Mouse (Mus musculus): ENCODE measurements at regions not wholly inside any gene's neighbourhood (a gene's known extent, or its start where the extent isn't known, plus 50 kb on each side); places are given as distances from the start of the nearest gene placed in this dataset.

GRCm38 (mm10) chr13:6178362-6179070, 317.2 kb downstream of the Klf6 start:
- no peak for DNase-seq (ENCODE audit: low spot score in 2 of 2)

DNA sequence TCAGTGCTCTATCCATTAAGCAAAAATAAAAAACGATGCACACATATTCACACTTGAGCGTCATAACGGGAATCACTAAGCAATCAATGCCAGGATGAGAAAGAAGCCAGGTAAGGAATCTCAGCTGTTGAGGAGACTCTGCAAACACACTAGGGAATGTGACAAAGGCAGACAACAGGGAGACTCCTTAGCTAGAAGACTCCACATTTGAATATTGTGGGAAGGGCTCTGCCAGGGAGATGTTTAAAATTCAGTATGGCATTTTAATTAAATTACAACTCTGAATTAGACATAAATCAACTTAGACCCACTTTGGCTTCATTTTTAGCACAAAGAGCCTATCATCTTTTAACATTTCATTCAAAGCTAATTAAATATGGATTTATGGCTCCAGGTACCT, 327.9 kb downstream of the Klf6 start:
- no peak for DNase-seq (ENCODE audit: low spot score in 2 of 2)

DNA sequence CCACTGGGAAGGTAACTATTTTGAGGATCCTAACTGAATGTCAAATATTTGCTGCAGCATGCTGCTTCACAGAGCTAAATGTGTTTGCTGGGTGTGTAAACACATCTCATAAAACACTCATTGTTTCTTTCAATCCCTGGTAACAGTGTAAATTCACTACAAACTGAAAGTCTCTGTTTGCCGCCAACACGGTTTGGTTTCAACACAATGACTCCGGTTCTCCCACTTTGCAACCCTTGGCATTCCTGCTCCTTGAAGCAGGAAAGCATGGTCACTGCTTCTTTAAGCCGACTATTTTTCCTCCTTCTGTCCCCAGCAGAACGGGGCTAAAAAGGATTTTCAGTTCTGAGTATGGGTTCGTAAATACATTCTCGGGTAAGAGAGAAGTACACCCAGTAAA, 328.3 kb downstream of the Klf6 start:
- no peak for DNase-seq (ENCODE audit: low spot score in 2 of 2)

- no peak for DNase-seq (ENCODE audit: low spot score in 2 of 2)
Measured at GRCm38 (mm10) chr13:6191186-6191914, 330.1 kb downstream of the Klf6 start.

GRCm38 (mm10) chr13:6191915-6192295, 330.6 kb downstream of the Klf6 start:
- no peak for DNase-seq (ENCODE audit: low spot score in 2 of 2)

GRCm38 (mm10) chr13:6196690-6197089, 335.4 kb downstream of the Klf6 start:
- no peak for DNase-seq (ENCODE audit: low spot score in 2 of 2)

DNA sequence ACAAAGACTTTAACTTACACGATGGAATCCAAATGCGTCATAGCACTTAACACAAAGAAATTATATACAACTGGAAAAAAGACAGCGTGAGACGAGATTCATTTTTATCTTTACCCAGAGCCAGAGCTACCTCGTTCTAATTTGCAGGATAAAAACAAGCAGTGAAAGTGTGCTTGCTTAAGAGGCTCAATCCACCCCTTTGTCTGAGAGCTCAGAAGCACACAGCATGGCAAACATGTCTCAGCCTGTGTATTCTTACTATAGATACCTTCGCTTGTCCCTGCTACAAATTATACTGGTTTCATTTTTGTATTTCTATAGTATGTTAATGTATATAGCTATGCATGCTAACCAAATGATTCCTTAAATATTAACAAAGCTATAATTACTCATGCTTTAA, 337.8 kb downstream of the Klf6 start:
- no peak for DNase-seq (ENCODE audit: low spot score in 2 of 2)

DNA sequence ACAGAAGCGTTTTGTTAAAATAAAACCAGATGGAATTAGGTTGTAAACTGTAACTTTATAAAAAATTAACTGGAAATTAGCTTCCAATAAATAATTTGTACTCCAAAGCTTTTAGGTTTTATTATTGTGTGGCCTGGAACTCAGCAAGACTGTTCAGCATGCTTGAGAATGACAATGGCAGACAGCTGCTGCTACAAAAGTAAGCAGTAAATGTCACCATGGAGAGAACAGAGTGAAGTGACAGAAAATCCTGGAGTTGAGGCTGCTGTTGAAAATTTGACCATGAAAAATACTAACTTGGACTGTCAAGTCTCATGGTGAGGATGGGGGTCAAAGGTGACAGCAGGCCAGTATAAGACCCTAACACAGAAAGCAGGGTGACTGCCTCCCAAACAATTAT, 340.2 kb downstream of the Klf6 start:
- no peak for DNase-seq (ENCODE audit: low spot score in 2 of 2)

- no peak for DNase-seq (ENCODE audit: low spot score in 2 of 2)
Measured at GRCm38 (mm10) chr13:6204801-6205200, 343.1 kb upstream of the Pitrm1 start.

DNA sequence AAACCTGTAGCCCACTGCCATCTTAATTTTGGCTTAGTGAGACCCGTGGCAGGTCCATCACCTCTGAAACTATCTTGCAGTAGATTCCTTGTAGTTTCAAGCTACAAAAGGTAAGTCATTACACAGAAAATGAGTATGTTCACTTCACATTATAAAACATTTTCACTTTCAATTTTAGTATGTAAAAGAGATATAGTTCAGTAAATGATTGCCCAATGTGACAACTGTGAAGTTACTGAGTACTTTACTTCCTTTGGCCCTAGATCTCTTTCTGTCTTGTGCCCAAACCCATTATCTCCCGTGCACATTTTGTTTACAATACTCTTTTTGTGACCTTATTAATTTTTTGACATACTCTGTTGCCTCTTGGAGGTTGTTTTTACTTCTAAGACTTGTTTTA, 335.4 kb upstream of the Pitrm1 start:
- DNase-seq (ENCODE audit: low spot score in 2 of 2) = no peak

DNA sequence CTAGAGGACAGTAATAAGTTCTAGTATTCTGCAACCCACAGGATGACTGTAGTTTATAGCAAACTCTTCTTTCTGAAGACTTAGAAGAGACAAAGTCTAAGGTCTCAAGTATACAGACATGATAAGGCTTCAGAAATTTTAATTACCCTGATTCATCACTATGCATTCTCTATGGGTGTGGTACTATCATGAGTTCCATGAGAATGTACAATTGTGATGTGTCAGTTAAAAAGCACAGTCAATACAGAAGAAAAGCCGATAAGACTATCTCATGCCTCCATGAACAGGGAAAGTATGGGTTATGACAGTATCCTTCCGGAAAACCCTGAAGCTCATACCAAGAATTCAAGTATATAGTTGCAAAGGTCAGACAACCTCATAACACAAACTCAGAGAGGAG, 333.8 kb upstream of the Pitrm1 start:
- no peak for DNase-seq (ENCODE audit: low spot score in 2 of 2)

DNA sequence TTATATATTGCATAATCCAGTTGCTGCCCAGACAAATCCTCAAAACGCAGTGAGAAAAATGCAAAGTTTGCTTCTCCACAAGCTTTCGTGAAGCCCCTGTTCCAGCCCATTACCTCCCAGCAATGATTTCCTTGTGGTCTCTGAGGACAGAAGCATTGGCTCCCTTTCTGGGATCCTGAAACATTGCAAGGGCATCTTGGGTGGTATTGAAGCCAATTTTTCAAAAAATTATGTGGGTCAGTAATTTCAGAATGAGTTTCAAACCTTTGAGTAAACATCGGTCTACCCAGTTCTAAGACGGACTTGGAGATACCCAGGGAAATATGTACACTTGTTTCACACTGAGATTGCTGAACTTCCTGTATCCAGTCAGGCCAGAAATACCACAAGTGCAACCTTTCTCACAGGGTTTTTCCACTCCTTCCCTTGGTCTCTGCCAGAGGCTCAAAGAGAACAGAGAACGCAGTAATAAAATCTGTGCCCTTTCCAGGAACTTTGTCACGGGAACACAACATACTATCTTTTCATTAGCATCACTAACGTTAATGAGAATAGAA, 321.8 kb upstream of the Pitrm1 start:
- DNase-seq (ENCODE audit: low spot score in 2 of 2) = no peak

DNA sequence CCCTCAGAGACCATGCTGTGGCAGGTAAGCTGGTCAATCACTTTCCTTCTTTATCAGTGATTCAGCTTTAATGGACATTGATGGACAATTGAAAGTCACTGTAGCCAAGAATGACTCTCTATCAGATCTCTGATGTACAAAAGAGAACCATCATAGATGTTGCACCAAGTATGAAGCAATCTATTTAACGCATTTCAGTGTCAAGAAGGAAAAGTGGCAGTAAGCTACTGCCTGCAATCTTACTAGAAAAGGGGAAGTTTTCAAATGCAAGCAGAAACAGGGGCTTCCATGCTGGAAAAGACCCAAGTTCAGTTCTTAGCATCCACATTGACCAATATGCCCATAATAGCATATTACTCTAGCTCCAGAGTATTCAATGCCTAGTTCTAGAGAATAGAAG, 319.7 kb upstream of the Pitrm1 start:
- DNase-seq (ENCODE audit: low spot score in 2 of 2) = no peak

- DNase-seq (ENCODE audit: low spot score in 2 of 2) = no peak
Measured at GRCm38 (mm10) chr13:6235394-6235793, 312.6 kb upstream of the Pitrm1 start.

- DNase-seq (ENCODE audit: low spot score in 2 of 2) = no peak
Measured at GRCm38 (mm10) chr13:6236503-6236902, 311.4 kb upstream of the Pitrm1 start.

- DNase-seq (ENCODE audit: low spot score in 2 of 2) = no peak
Measured at GRCm38 (mm10) chr13:6237201-6237600, 310.7 kb upstream of the Pitrm1 start.

DNA sequence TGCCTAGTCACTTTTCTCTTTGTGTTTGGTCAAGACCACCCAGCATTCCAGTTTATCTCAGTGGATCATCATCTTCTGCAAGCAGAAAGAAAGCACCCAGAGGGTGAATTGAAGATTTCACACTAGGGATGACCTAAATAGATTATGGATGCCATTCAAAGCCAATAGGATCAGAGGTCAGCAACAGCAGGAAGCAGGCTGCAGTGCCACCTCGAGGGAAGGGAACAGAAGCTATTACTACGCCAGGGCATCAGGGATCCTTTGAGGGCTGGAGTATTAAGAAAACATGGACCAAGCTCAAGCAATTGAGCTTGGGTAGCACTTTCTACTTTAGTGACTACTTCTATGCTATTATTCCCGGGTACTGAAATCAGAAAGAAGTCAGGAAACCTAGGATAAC, 307.1 kb upstream of the Pitrm1 start:
- DNase-seq (ENCODE audit: low spot score in 2 of 2) = no peak

GRCm38 (mm10) chr13:6241472-6242123, 306.4 kb upstream of the Pitrm1 start:
- no peak for DNase-seq (ENCODE audit: low spot score in 2 of 2)

- DNase-seq (ENCODE audit: low spot score in 2 of 2) = no peak
Measured at GRCm38 (mm10) chr13:6250106-6250505, 297.8 kb upstream of the Pitrm1 start.

- no peak for DNase-seq (ENCODE audit: low spot score in 2 of 2)
Measured at GRCm38 (mm10) chr13:6251025-6251862, 296.7 kb upstream of the Pitrm1 start.

DNA sequence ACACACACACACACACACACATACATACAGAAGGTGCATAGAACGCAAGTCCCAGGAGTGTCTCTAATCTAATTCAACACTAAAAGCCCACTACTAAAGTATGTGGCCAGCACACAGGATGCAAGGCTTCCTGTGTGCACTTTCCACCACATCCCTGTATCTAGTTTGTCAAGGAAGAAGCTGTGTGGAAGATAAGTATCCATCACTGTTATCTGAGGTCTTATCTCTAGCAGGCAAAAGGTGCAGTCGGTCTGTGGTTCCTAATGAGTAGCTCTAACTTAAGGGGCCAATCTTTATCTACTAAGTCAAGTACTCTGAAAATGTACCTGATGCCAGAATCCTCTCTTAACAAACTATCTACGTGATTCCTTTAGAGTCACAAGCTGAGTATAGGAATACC, 295.8 kb upstream of the Pitrm1 start:
- DNase-seq (ENCODE audit: low spot score in 2 of 2) = no peak

DNA sequence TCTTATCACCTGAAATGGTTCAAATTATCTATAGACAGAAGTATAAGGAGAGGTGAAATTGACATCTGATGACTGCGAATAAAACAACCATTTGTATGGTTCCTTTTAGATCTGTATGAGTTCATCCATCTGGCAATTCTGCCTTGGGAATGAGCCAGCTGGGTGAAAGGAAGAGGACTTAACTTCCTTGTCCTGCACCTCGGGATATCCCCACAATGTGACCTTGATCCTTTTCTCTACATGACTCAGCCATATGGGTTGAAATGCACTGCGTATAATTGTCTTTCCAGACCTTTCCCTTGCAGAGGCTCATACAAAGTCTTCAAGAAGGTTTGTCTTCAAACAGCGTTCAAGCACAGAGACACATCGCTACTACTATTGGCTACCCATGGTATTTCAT, 292.6 kb upstream of the Pitrm1 start:
- no peak for DNase-seq (ENCODE audit: low spot score in 2 of 2)

Measured in spleen, postnatal 4 days (tissue).